Mouse (Mus musculus) heart, postnatal 0 days (tissue): ENCODE data around the gene Wwox. TPM values are rescaled to one million over a fixed set of nuclear protein-coding genes. Genes with fewer than 3 reads are reported as not detected.

Experiments used
- ATAC-seq: fragments of 200-750 bp; cut with Nextera tagmentation; 2 replicates; pipeline ENCODE4 v1.8.0; 2017; ENCODE audit warnings: low read depth, moderate number of reproducible peaks, moderate library complexity; ENCODE audit not compliant: insufficient read depth
- DNase-seq: peaks from one replicate; pipeline ENCODE4 v3.0.0-alpha.2; 2016; ENCODE audit warnings: low spot score
- H3K27ac ChIP-seq: fragments of 300-500 bp; sonication (generic); 2 replicates; pipeline ENCODE4 v1.5.1; 2014; ENCODE audit warnings: low read depth, mild to moderate bottlenecking
- H3K27me3 ChIP-seq: fragments of 300-500 bp; sonication (generic); 2 replicates; pipeline ENCODE4 v1.6.1; 2014; ENCODE audit warnings: low read length, mixed read lengths; ENCODE audit not compliant: control insufficient read depth, insufficient read depth
- H3K36me3 ChIP-seq: fragments of 300-500 bp; sonication (generic); replicated peaks from 2 replicates; pipeline ENCODE4 v1.6.1; 2014; ENCODE audit warnings: low read length, mixed read lengths; ENCODE audit not compliant: control insufficient read depth, insufficient read depth
- H3K4me1 ChIP-seq: fragments of 300-500 bp; sonication (generic); 2 replicates; pipeline ENCODE4 v1.6.1; 2014; ENCODE audit warnings: antibody characterized with exemption; ENCODE audit not compliant: control insufficient read depth, insufficient read depth
- H3K4me2 ChIP-seq: fragments of 300-500 bp; sonication (generic); 2 replicates; pipeline ENCODE4 v1.6.1; 2014; ENCODE audit warnings: low read depth, mild to moderate bottlenecking, low read length, moderate library complexity
- H3K4me3 ChIP-seq: fragments of 300-500 bp; sonication (generic); 2 replicates; pipeline ENCODE4 v1.5.1; 2014; ENCODE audit warnings: low read depth, low read length
- H3K9ac ChIP-seq: fragments of 300-500 bp; sonication (generic); replicated peaks from 2 replicates; pipeline ENCODE4 v1.6.1; 2014; ENCODE audit warnings: low read depth, low read length, mixed read lengths
- H3K9me3 ChIP-seq: fragments of 300-500 bp; sonication (generic); replicated peaks from 2 replicates; pipeline ENCODE4 v1.6.1; 2016; ENCODE audit warnings: low read length; ENCODE audit not compliant: control insufficient read depth
- CTCF ChIP-seq: IDR thresholded peaks from 2 replicates; pipeline ENCODE4 v1.5.1; 2016; ENCODE audit warnings: antibody characterized with exemption, control low read depth, low read depth
- EP300 ChIP-seq: IDR thresholded peaks from 2 replicates; pipeline ENCODE4 v1.6.1; 2016; ENCODE audit warnings: antibody characterized with exemption, low read depth
- WGBS: fragments of 180-500 bp; shearing (Covaris S2); extraction: QIAGEN DNeasy Blood & Tissue Kit; methylation state at CpG from one replicate; pipeline ENCODE4 v1.1.7; 2014; 5-methylcytosine and 5-hydroxymethylcytosine counted together
- polyA plus RNA-seq: library from polyadenylated mRNA; unstranded; fragments of >200 nt; fragmentation: Nextera tagmentation; extraction: Ambion mirVana; gene quantifications from 2 replicates; pipeline ENCODE4 v1.2.1, GENCODE M21; 2015
- total RNA-seq: library from RNA; depleted of rRNA; stranded (reverse); fragments of >200 nt; gene quantifications from 2 replicates; pipeline ENCODE4 v1.2.3, GENCODE M21; 2014; ENCODE audit warnings: low replicate concordance

Wwox gene
- total and polyA plus RNA-seq, 2 experiments from 2014 or later, result 7.5 to 9.6 TPM

DNA sequence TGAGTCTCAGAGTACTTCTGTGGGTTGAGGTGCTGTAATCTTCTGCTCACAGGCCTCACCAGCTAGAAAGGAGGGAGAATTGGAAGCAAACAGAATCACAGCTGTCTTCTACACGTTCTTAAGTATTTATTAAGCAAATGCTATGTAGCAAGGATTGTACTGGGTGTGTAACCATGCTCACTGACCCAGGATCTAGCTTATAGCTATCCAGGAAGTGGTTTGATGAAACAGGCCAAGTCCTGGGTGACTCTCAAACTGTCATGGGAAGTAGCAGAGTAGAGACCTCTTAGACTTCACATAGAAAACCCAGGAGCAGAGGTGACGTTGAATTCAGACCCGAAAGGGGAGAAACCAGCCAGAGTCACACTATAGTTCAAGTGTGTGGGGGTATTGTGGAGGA is 28.0 kb upstream of the Wwox start:
- WGBS, result 77% methylated on average over 3 of the region's 3 CpGs
- Histone ChIP-seq H3K36me3 (no peaks in the 10 kb centered on the region), H3K4me3 (no peak overlapping the region), H3K9ac (no peak overlapping the region), H3K27me3 (no peaks in the 10 kb centered on the region), H3K27ac (no peak overlapping the region), H3K4me2 (no peak overlapping the region), H3K4me1 (no peaks in the 10 kb centered on the region), H3K9me3 (no peaks in the 10 kb centered on the region)
- TF ChIP-seq CTCF (no peak), EP300 (no peak)
- ATAC-seq (no peak), DNase-seq (no peak)

DNA sequence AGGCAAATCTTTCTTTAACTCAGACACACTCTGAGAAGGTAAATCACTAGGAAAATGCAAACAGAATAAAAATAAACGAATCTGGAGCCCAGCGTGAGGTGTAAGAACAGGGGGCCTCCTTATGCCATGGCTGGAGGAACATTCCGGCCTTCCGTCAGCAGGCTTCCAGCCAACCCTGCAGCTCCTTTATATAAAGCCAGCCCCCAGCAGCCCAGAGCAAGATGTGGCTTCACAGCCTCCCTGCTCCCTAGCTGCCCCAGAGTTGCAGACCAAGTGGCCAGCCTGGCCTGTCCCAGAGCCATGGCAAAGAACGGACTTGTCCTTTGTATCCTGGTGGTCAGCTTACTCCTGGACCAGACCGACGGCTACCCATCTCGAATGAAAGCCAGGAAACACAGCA is 21.7 kb upstream of the Wwox start, which contains the start of gene Clec3a:
Clec3a (plus strand) TSS at position 301 of the 400 bp plus-strand sequence.
- Histone ChIP-seq H3K27ac (no peak within 1 kb of the TSS), H3K27me3 (no peaks in the 10 kb centered on the region), H3K4me1 (no peaks in the 10 kb centered on the region), H3K36me3 (no peaks in the 10 kb centered on the region), H3K9me3 (no peaks in the 10 kb centered on the region), H3K9ac (no peak within 1 kb of the TSS), H3K4me2 (no peak within 1 kb of the TSS), H3K4me3 (no peak within 1 kb of the TSS)
- 72% methylated on average over 8 of the region's 8 CpGs for WGBS
- no peak for ATAC-seq
- DNase-seq, result no peak
- TF ChIP-seq EP300 (no peak), CTCF (no peak)

DNA sequence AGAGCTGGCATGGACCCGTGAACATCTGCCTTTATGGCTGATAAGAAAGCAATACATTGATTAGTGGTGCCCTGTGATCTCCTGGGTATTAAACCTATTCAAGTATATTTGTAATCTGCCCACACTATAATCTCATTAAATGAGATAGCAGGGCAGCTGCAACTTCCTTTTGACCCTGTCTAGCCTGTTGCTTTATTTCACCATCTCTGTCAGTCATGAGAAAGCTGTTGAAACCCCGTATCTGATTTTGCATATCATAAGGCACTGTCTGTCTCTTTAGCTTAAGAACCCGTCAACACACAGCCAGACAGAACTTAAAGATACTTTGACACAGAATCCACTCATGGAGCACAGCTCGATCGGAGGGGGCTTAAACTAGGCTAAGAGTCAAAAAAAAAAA is 21.0 kb upstream of the Wwox start:
- no peak overlapping the region for H3K4me2 ChIP-seq
- no peak overlapping the region for H3K4me3 ChIP-seq
- ATAC-seq, result no peak
- no peak overlapping the region for H3K9ac ChIP-seq
- no peaks in the 10 kb centered on the region for H3K36me3 ChIP-seq
- no peak overlapping the region for H3K27ac ChIP-seq
- H3K4me1 ChIP-seq, result no peaks in the 10 kb centered on the region
- DNase-seq, result no peak
- H3K9me3 ChIP-seq, result no peaks in the 10 kb centered on the region
- no peaks in the 10 kb centered on the region for H3K27me3 ChIP-seq
- WGBS, result 58% methylated on average over 5 of the region's 5 CpGs
- TF ChIP-seq EP300, result no peak
- TF ChIP-seq CTCF, result no peak

DNA sequence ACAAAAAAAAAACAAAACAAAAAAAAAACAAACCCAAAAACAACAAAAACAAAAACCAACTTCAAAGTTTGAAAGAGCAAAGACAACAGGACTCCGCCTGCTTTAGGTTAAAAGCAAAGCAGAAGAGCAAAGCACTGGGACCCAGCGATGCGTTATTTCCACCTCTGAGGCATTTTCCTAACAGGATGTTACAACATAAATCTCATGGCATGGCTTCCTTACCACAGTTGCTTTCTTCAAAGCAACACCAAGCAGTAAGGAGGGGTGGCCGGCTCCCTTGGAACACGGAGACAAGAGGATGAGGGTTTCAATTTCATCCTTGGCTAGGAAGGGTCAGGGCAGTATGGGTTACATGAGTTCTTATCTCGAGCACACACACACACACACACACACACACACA is 20.6 kb upstream of the Wwox start:
- no peak overlapping the region for H3K9ac ChIP-seq
- DNase-seq (no peak), ATAC-seq (no peak)
- no peaks in the 10 kb centered on the region for H3K36me3 ChIP-seq
- H3K4me3 ChIP-seq, result no peak overlapping the region
- H3K4me2 ChIP-seq, result no peak overlapping the region
- no peaks in the 10 kb centered on the region for H3K27me3 ChIP-seq
- H3K4me1 ChIP-seq, result no peaks in the 10 kb centered on the region
- H3K27ac ChIP-seq, result no peak overlapping the region
- 62% methylated on average over 6 of the region's 6 CpGs for WGBS
- no peak for TF ChIP-seq EP300
- TF ChIP-seq CTCF, result no peak
- no peaks in the 10 kb centered on the region for H3K9me3 ChIP-seq

DNA sequence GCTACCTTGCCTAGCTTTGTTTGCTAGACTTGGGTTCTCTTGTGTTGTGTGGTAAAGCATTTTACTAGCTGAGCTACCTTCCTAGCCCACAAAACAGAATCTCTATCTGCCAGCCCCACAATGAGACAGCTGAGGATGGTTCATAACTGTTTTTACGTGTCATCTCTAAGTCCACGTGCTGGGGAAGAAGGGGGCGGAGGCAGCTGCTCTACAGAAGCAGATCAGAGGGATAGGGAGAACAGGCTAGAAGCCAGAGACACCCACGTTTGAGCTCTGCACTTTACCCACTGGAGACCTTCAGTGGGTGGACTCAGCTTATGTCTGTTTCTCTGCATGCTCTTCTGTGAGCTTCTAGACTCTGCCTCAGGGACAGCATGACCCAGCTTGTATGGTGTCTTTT is 17.9 kb upstream of the Wwox start:
- Histone ChIP-seq H3K27ac (no peak overlapping the region), H3K9me3 (no peaks in the 10 kb centered on the region), H3K9ac (no peak overlapping the region), H3K4me2 (no peak overlapping the region), H3K36me3 (no peaks in the 10 kb centered on the region), H3K27me3 (no peaks in the 10 kb centered on the region), H3K4me3 (no peak overlapping the region), H3K4me1 (no peaks in the 10 kb centered on the region)
- ATAC-seq (no peak), DNase-seq (no peak)
- 60% methylated on average over 4 of the region's 4 CpGs for WGBS
- TF ChIP-seq EP300 (no peak), CTCF (no peak)

DNA sequence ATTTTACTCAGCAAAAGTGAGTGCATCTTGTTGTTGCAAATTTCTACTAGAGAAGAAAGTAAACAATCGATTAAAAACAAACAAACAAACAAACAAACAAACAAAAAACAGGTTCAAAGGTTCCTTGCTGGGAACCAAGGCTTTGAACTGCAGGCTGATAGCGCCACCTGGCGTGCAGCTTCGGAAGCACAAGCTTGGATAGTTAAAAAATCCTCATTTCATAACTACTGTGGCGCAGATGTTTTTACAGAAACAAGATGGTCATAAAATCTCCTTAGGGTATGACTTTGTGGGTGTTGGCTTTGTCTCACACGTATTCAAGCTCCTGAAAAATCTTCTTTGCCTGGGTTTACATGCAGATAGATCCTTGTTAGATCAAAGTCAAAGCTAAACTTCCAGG is 1.2 kb upstream of the Wwox start:
- WGBS, result 11% methylated on average over 6 of the region's 6 CpGs
- ATAC-seq, result no peak
- no peak overlapping the region for H3K4me2 ChIP-seq
- no peaks in the 10 kb centered on the region for H3K9me3 ChIP-seq
- no peak for DNase-seq
- H3K9ac ChIP-seq, result no peak overlapping the region
- H3K36me3 ChIP-seq, result no peaks in the 10 kb centered on the region
- TF ChIP-seq CTCF, result peak; percentile 77
- TF ChIP-seq EP300, result no peak
- H3K27me3 ChIP-seq, result no peaks in the 10 kb centered on the region
- no peak overlapping the region for H3K27ac ChIP-seq
- H3K4me1 ChIP-seq, result peaks cover 7% of the 10 kb centered on the region; the same call in 1 of the 2 replicates
- H3K4me3 ChIP-seq, result no peak overlapping the region
